Mouse (Mus musculus): ENCODE results near the gene Cd40.

The Cd40 gene

GRCm38 (mm10) chr2:165102920-165103319 lies 47.5 kb downstream of the Cd40 start:
- DNase-seq = no peak

GRCm38 (mm10) chr2:165105513-165106079 lies 50.2 kb downstream of the Cd40 start:
- no peak for DNase-seq

GRCm38 (mm10) chr2:165106585-165106984 lies 51.2 kb downstream of the Cd40 start:
- DNase-seq = peak; percentile 35 to 47

GRCm38 (mm10) chr2:165112149-165112548 lies 56.7 kb downstream of the Cd40 start:
- DNase-seq = peak; percentile 94 to 97

GRCm38 (mm10) chr2:165113733-165114132 lies 58.3 kb downstream of the Cd40 start:
- DNase-seq = peak in 1 of 2 experiments; percentile 30

GRCm38 (mm10) chr2:165120765-165121164 lies 65.3 kb downstream of the Cd40 start:
- DNase-seq = peak in 1 of 2 experiments; percentile 45

- peak; percentile 49 to 57 for DNase-seq
These were observed 65.9 kb downstream of the Cd40 start for GRCm38 (mm10) chr2:165121206-165121840.

All from cerebellum, postnatal 10 days (tissue).